20 mouse cellular contexts compared by ENCODE assay signal in the genomic region with DNA sequence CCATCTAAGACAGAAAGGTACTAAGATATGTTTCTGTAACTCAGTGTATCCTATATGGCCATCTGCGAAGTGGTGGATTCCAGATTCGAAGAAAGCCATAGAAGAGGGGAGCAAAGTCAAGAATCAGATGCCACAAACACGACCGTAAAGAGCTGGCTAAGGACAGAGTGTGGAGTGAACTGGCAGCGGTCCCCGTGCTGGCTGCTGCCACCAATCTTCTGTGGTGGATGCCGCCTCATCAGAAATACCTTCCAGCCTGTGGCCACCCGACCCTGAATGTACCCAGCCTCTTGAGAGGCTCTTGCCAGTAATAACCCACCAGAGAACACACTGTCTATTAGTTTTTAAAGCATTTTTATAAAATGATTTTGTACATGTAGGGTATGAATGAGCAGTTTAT. TPM values are rescaled to one million over a fixed set of nuclear protein-coding genes. Genes with fewer than 3 reads are reported as not detected.
DNase-seq lines count a peak whose midpoint lies in the region; ATAC-seq lines count a peak whose summit lies in the region.
"Had no signal": no experiment of that assay in that cellular context is flagged by ENCODE, and none has a peak within 500 bp of the region (broad histone marks: within the 10 kb centered on the region; RNA-seq: fewer than 3 reads in every experiment).

No protein-coding gene starts in this region.

- 0 out of 2 replicates have a peak, but pooled peaks have one; percentile 3 for ATAC-seq in frontal cortex, adult (ENCODE audit: low TSS enrichment)
- ATAC-seq: activated CD4-positive, CD25-positive, alpha-beta regulatory T cell, adult 4 months; CD4-positive, CD25-positive, alpha-beta regulatory T cell, adult 4 months; forebrain, embryonic 13.5 days; forebrain, embryonic 15.5 days; forebrain, postnatal 0 days; Patski had no signal

- intact Hi-C loops in left cerebral cortex, postnatal 4 days (cut with DNase I) = no loop called here
- intact Hi-C loops in left cerebral cortex, postnatal 10 days (cut with DNase I) = no loop called here

- DNase-seq in cerebellum, postnatal 10 days = peak; percentile 55 to 74
- no peak for DNase-seq in cerebellum, adult 11-12 months
- no peak for DNase-seq in frontal cortex, postnatal 10 days (ENCODE audit: low spot score in 2 of 2)
- peak; percentile 26 for DNase-seq in left cerebral cortex, postnatal 4 days
- DNase-seq in left cerebral cortex, postnatal 10 days (ENCODE audit: extremely low spot score in 1 of 2, low spot score in 2 of 2) = no peak
- DNase-seq: adrenal gland, adult 8-10 months; adrenal gland, postnatal 14 days; adrenal gland, postnatal 36 days; B cell, adult 2 months; cerebellum, adult 2 months; cerebellum, adult 9-10 months had no signal

RNA-seq across cellular contexts. Expression of a gene that starts 26.3 kb away (rescaled TPM):
- total RNA-seq in left cerebral cortex, postnatal 4 days (2021) = 10 to 100 TPM; 23.6 to 25.7 TPM
- 10 to 100 TPM; 19.2 to 22.1 TPM for total RNA-seq in left cerebral cortex, postnatal 10 days (2021)
- total RNA-seq: CH12.LX, G1E had no signal

RNA-seq across cellular contexts. Expression of a gene that starts 31.7 kb away (rescaled TPM):
- under 1 TPM; 0.52 to 0.66 TPM for total RNA-seq in left cerebral cortex, postnatal 4 days (2021)
- under 1 TPM; 0.93 to 0.99 TPM for total RNA-seq in left cerebral cortex, postnatal 10 days (2021)
- total RNA-seq: CH12.LX had no signal

RNA-seq across cellular contexts. Expression of a gene that starts 55.3 kb away (rescaled TPM):
- total RNA-seq in left cerebral cortex, postnatal 4 days (2021) = 10 to 100 TPM; 18.0 to 18.7 TPM
- total RNA-seq in left cerebral cortex, postnatal 10 days (2021) = 10 to 100 TPM; 17.7 to 18.9 TPM

Comparison
In these comparisons a context has a peak if more than half of its experiments do, and no peak if none do; other contexts are left out.
1. DNase-seq: peak in cerebellum, postnatal 10 days (2 of 2) and left cerebral cortex, postnatal 4 days (single experiment); none in cerebellum, adult 11-12 months (single experiment), frontal cortex, postnatal 10 days (0 of 2) and left cerebral cortex, postnatal 10 days (0 of 2).